Mouse (Mus musculus): ENCODE measurements around the gene Trp53bp1.

GRCm38 (mm10) chr2:121170481-121170971 is 100.7 kb downstream of the Trp53bp1 start, which contains the start of gene Tubgcp4:
- TF ChIP-seq CTCF (conservative IDR thresholded peaks at IDR 0.05; ENCODE audit: low read length) (no peak), POU5F1 (IDR thresholded peaks at IDR 0.05; ENCODE audit: borderline replicate concordance, low read length) (no peak)

All from E14TG2a.4 (cell line).